Mouse (Mus musculus): ENCODE data around the gene Rgs19. TPM values are rescaled to one million over a fixed set of nuclear protein-coding genes. Genes with fewer than 3 reads are reported as not detected.

The Rgs19 gene
- polyA plus RNA-seq (2012; rRNA removed): 77.2 and 82.8 TPM in 2 replicates

- DNase-seq: peak; percentile 82
- peak within 1 kb of the TSS; percentile 67 for H3K4me3 ChIP-seq (replicated peaks; ENCODE audit: extremely low read depth, low read depth, low read length)
- H3K4me1 ChIP-seq (ENCODE audit: control insufficient read depth, insufficient read depth, low read length): peaks cover 2% of the 10 kb centered on the region; the same call in 1 of the 2 replicates
- WGBS: under 1% methylated on average over 75 of the region's 75 CpGs
- no peak for TF ChIP-seq CTCF (IDR thresholded peaks at IDR 0.05; ENCODE audit: insufficient read depth, low read length)
- peak; percentile 27; the same call in 1 of the 2 replicates for TF ChIP-seq POLR2A (IDR thresholded peaks at IDR 0.05; ENCODE audit: borderline replicate concordance, extremely low read depth, low read depth, low read length)
These were observed at the start of gene Rgs19 for GRCm38 (mm10) chr2:181693339-181694280. Gene Rgs19, minus strand, starts transcription at chr2:181693977.

- 41% methylated on average over 3 of the region's 3 CpGs for WGBS
- DNase-seq: no peak
- no peaks in the 10 kb centered on the region for H3K4me1 ChIP-seq (ENCODE audit: control insufficient read depth, insufficient read depth, low read length)
- TF ChIP-seq POLR2A (IDR thresholded peaks at IDR 0.05; ENCODE audit: borderline replicate concordance, extremely low read depth, low read depth, low read length) (no peak), CTCF (IDR thresholded peaks at IDR 0.05; ENCODE audit: insufficient read depth, low read length) (no peak)
- no peak overlapping the region for H3K4me3 ChIP-seq (replicated peaks; ENCODE audit: extremely low read depth, low read depth, low read length)
These were observed 36.3 kb upstream of the Rgs19 start for GRCm38 (mm10) chr2:181730051-181730450.

GRCm38 (mm10) chr2:181727659-181728262 lies 34.0 kb upstream of the Rgs19 start:
- H3K4me1 ChIP-seq (ENCODE audit: control insufficient read depth, insufficient read depth, low read length): no peaks in the 10 kb centered on the region
- no peak for DNase-seq
- WGBS: 46% methylated on average over 9 of the region's 9 CpGs
- no peak overlapping the region for H3K4me3 ChIP-seq (replicated peaks; ENCODE audit: extremely low read depth, low read depth, low read length)
- no peak for TF ChIP-seq POLR2A (IDR thresholded peaks at IDR 0.05; ENCODE audit: borderline replicate concordance, extremely low read depth, low read depth, low read length)
- TF ChIP-seq CTCF (IDR thresholded peaks at IDR 0.05; ENCODE audit: insufficient read depth, low read length): no peak

- 14% methylated on average over 3 of the region's 3 CpGs for WGBS
- Histone ChIP-seq H3K4me3 (replicated peaks; ENCODE audit: extremely low read depth, low read depth, low read length) (no peak overlapping the region), H3K4me1 (ENCODE audit: control insufficient read depth, insufficient read depth, low read length) (no peaks in the 10 kb centered on the region)
- peak; percentile 18 for DNase-seq
- TF ChIP-seq CTCF (IDR thresholded peaks at IDR 0.05; ENCODE audit: insufficient read depth, low read length) (peak; percentile 56; the same call in 1 of the 2 replicates), POLR2A (IDR thresholded peaks at IDR 0.05; ENCODE audit: borderline replicate concordance, extremely low read depth, low read depth, low read length) (no peak)
These were observed 28.4 kb upstream of the Rgs19 start for GRCm38 (mm10) chr2:181722213-181722612.

- TF ChIP-seq CTCF (IDR thresholded peaks at IDR 0.05; ENCODE audit: insufficient read depth, low read length): no peak
- no peak for TF ChIP-seq POLR2A (IDR thresholded peaks at IDR 0.05; ENCODE audit: borderline replicate concordance, extremely low read depth, low read depth, low read length)
- Histone ChIP-seq H3K4me1 (ENCODE audit: control insufficient read depth, insufficient read depth, low read length) (no peaks in the 10 kb centered on the region), H3K4me3 (replicated peaks; ENCODE audit: extremely low read depth, low read depth, low read length) (no peak overlapping the region)
- DNase-seq: no peak
These were observed 27.4 kb upstream of the Rgs19 start for GRCm38 (mm10) chr2:181721200-181721599.

- 32% methylated on average over 3 of the region's 3 CpGs for WGBS
- TF ChIP-seq CTCF (IDR thresholded peaks at IDR 0.05; ENCODE audit: insufficient read depth, low read length): no peak
- TF ChIP-seq POLR2A (IDR thresholded peaks at IDR 0.05; ENCODE audit: borderline replicate concordance, extremely low read depth, low read depth, low read length): no peak
- DNase-seq: no peak
- no peaks in the 10 kb centered on the region for H3K4me1 ChIP-seq (ENCODE audit: control insufficient read depth, insufficient read depth, low read length)
- H3K4me3 ChIP-seq (replicated peaks; ENCODE audit: extremely low read depth, low read depth, low read length): no peak overlapping the region
These were observed 26.3 kb upstream of the Rgs19 start for GRCm38 (mm10) chr2:181720061-181720460.

GRCm38 (mm10) chr2:181716991-181717390 lies 23.2 kb upstream of the Rgs19 start:
- no peaks in the 10 kb centered on the region for H3K4me1 ChIP-seq (ENCODE audit: control insufficient read depth, insufficient read depth, low read length)
- TF ChIP-seq CTCF (IDR thresholded peaks at IDR 0.05; ENCODE audit: insufficient read depth, low read length): no peak
- TF ChIP-seq POLR2A (IDR thresholded peaks at IDR 0.05; ENCODE audit: borderline replicate concordance, extremely low read depth, low read depth, low read length): no peak
- no peak overlapping the region for H3K4me3 ChIP-seq (replicated peaks; ENCODE audit: extremely low read depth, low read depth, low read length)
- no peak for DNase-seq
- WGBS: 36% methylated on average over 3 of the region's 3 CpGs

- DNase-seq: no peak
- WGBS: 75% methylated on average over 3 of the region's 3 CpGs
- Histone ChIP-seq H3K4me3 (replicated peaks; ENCODE audit: extremely low read depth, low read depth, low read length) (no peak overlapping the region), H3K4me1 (ENCODE audit: control insufficient read depth, insufficient read depth, low read length) (no peaks in the 10 kb centered on the region)
- TF ChIP-seq CTCF (IDR thresholded peaks at IDR 0.05; ENCODE audit: insufficient read depth, low read length): no peak
- no peak for TF ChIP-seq POLR2A (IDR thresholded peaks at IDR 0.05; ENCODE audit: borderline replicate concordance, extremely low read depth, low read depth, low read length)
These were observed 21.6 kb upstream of the Rgs19 start for GRCm38 (mm10) chr2:181715382-181715781.

- TF ChIP-seq POLR2A (IDR thresholded peaks at IDR 0.05; ENCODE audit: borderline replicate concordance, extremely low read depth, low read depth, low read length) (no peak), CTCF (IDR thresholded peaks at IDR 0.05; ENCODE audit: insufficient read depth, low read length) (no peak)
- Histone ChIP-seq H3K4me1 (ENCODE audit: control insufficient read depth, insufficient read depth, low read length) (no peaks in the 10 kb centered on the region), H3K4me3 (replicated peaks; ENCODE audit: extremely low read depth, low read depth, low read length) (no peak within 1 kb of the TSS)
- 2% methylated on average over 7 of the region's 7 CpGs for WGBS
- no peak for DNase-seq
These were observed 21.1 kb upstream of the Rgs19 start, which contains the start of gene Oprl1 for GRCm38 (mm10) chr2:181714903-181715326. Gene Oprl1, plus strand, starts transcription at chr2:181715016.
